Mouse (Mus musculus): Measurements from ENCODE around the gene Exosc9. TPM values are rescaled to one million over a fixed set of nuclear protein-coding genes. Genes with fewer than 3 reads are reported as not detected.
"Not testable (repeated sequence)": the region's sequence is repeated elsewhere in the genome, so short reads cannot be mapped to it uniquely, and the experiment has no call there.

Gene Exosc9
- polyA plus RNA-seq, 1 experiment from 2014 or later: 69.1 TPM

DNA sequence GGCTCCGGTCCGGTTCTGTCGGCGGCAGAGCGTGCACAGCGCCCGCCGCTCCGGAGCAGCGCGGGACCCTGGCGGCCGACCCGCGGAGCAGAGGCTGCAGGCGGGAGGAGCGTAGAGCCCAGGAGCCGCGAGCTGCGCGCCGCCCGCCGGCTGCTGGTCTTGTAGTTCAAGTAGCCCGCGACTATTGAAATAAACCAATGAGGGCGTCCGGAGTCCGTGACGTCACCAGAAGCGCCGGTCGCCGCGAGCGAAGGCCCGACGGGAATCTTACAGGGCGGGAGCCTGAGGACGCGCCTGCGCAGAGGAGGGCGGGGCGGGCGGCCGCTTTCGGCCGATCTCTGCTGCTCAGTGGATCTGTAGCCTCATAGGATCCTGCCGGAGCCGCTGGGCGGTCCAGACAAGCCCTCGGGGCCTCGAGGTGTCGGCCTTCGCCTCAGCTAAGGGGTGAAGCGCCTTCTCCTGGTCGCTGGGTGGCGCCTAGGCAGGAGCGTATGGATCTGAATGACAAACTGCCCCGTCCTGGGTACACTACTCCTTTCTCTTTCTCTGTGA lies 19.5 kb downstream of the Exosc9 start, which contains the start of gene Ccna2:
Gene Ccna2 (minus strand): TSS at position 324 of the 552 bp plus-strand sequence.
- Histone ChIP-seq H3K9me3 (ENCODE audit: control insufficient read depth, low read length) (no peaks in the 10 kb centered on the region), H3K27ac (ENCODE audit: low read depth, low read length) (peak within 1 kb of the TSS; percentile 80), H3K4me1 (ENCODE audit: control insufficient read depth, insufficient read depth, low read length) (peaks cover 16% of the 10 kb centered on the region), H3K27me3 (ENCODE audit: control insufficient read depth, insufficient read depth, low read length) (no peaks in the 10 kb centered on the region), H3K9ac (ENCODE audit: low read depth, low read length) (peak within 1 kb of the TSS; percentile 92), H3K4me3 (ENCODE audit: low read length) (peak within 1 kb of the TSS; percentile 90), H3K4me2 (replicated peaks; ENCODE audit: low read depth, low read length) (peak within 1 kb of the TSS; percentile 70), H3K36me3 (ENCODE audit: control insufficient read depth, insufficient read depth, low read length) (peaks cover 35% of the 10 kb centered on the region)
- ATAC-seq (ENCODE audit: low FRiP score, low TSS enrichment): peak; percentile 100
- under 1% methylated on average over 60 of the region's 60 CpGs for WGBS

DNA sequence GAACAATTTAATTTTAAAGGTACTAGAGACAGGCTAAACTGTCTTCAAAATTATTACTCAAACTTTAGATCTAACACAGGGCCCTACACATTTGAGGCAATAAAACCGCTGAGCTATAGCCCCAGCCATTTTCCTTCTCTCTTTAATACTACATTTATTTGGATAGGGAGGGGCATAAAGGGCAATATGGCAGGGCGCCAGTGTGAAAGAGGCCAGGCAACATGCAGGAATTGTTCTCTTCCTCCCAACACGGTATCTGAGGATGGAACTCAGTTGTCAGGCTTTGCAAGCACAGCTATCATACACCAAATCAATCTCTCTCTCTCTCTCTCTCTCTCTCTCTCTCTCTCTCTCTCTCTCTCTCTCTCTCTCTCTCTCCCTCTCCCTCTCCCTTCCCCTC lies 46.4 kb downstream of the Exosc9 start:
- no peak overlapping the region for H3K27ac ChIP-seq (ENCODE audit: low read depth, low read length)
- ATAC-seq (ENCODE audit: low FRiP score, low TSS enrichment): no peak
- no peaks in the 10 kb centered on the region for H3K27me3 ChIP-seq (ENCODE audit: control insufficient read depth, insufficient read depth, low read length)
- H3K9ac ChIP-seq (ENCODE audit: low read depth, low read length): no peak overlapping the region
- no peaks in the 10 kb centered on the region for H3K4me1 ChIP-seq (ENCODE audit: control insufficient read depth, insufficient read depth, low read length)
- 71% methylated on average over 3 of the region's 3 CpGs for WGBS
- H3K36me3 ChIP-seq (ENCODE audit: control insufficient read depth, insufficient read depth, low read length): no peaks in the 10 kb centered on the region; the same call in 1 of the 2 replicates
- no peaks in the 10 kb centered on the region for H3K9me3 ChIP-seq (ENCODE audit: control insufficient read depth, low read length)
- no peak overlapping the region for H3K4me2 ChIP-seq (replicated peaks; ENCODE audit: low read depth, low read length)
- H3K4me3 ChIP-seq (ENCODE audit: low read length): no peak overlapping the region

- H3K9ac ChIP-seq (ENCODE audit: low read depth, low read length); H3K9me3 ChIP-seq (ENCODE audit: control insufficient read depth, low read length); H3K27ac ChIP-seq (ENCODE audit: low read depth, low read length); ATAC-seq (ENCODE audit: low FRiP score, low TSS enrichment); H3K36me3 ChIP-seq (ENCODE audit: control insufficient read depth, insufficient read depth, low read length); H3K4me2 ChIP-seq (replicated peaks; ENCODE audit: low read depth, low read length); H3K4me1 ChIP-seq (ENCODE audit: control insufficient read depth, insufficient read depth, low read length); H3K4me3 ChIP-seq (ENCODE audit: low read length); H3K27me3 ChIP-seq (ENCODE audit: control insufficient read depth, insufficient read depth, low read length): not testable (repeated sequence)
- WGBS: 93% methylated on average over 8 of the region's 9 CpGs
These were observed 47.4 kb downstream of the Exosc9 start for GRCm38 (mm10) chr3:36599773-36600172.

- H3K27me3 ChIP-seq (ENCODE audit: control insufficient read depth, insufficient read depth, low read length): no peaks in the 10 kb centered on the region
- H3K4me3 ChIP-seq (ENCODE audit: low read length): no peak overlapping the region
- H3K36me3 ChIP-seq (ENCODE audit: control insufficient read depth, insufficient read depth, low read length): peaks cover 3% of the 10 kb centered on the region; the same call in 1 of the 2 replicates
- ATAC-seq (ENCODE audit: low FRiP score, low TSS enrichment): no peak
- H3K4me2 ChIP-seq (replicated peaks; ENCODE audit: low read depth, low read length): no peak overlapping the region
- H3K9me3 ChIP-seq (ENCODE audit: control insufficient read depth, low read length): no peaks in the 10 kb centered on the region
- H3K27ac ChIP-seq (ENCODE audit: low read depth, low read length): no peak overlapping the region
- WGBS: 85% methylated on average over 7 of the region's 7 CpGs
- H3K9ac ChIP-seq (ENCODE audit: low read depth, low read length): no peak overlapping the region
- H3K4me1 ChIP-seq (ENCODE audit: control insufficient read depth, insufficient read depth, low read length): no peaks in the 10 kb centered on the region
These were observed 53.7 kb downstream of the Exosc9 start for GRCm38 (mm10) chr3:36605894-36606783.

DNA sequence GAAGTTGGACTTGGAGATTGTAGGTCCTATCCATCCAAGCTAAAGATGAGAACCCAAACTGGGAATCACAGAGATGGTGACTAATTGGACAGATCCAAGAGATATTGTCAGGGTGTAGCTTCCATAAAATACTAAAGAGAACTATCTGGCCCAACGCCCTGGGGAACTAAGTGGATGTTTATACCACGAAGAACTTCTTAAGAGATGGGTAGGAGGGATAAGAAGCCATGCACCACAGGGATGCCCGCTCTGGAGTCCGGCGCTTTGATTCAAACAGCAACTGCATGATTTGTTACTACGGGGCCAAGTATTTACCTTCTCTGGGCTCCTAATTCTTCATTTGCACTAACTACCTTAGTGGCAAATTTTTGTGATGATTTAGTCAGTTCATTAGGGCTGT lies 60.3 kb downstream of the Exosc9 start:
- 4% methylated on average over 6 of the region's 6 CpGs for WGBS
- peak overlapping the region; percentile 69 for H3K4me2 ChIP-seq (replicated peaks; ENCODE audit: low read depth, low read length)
- ATAC-seq (ENCODE audit: low FRiP score, low TSS enrichment): peak; percentile 41

GRCm38 (mm10) chr3:36613202-36613907 lies 60.9 kb downstream of the Exosc9 start, which contains the start of gene Bbs7:
Gene Bbs7, minus strand, starts transcription at chr3:36613477.
- peak; percentile 99 for ATAC-seq (ENCODE audit: low FRiP score, low TSS enrichment)

More for the DNA sequence above, 60.3 kb downstream of the Exosc9 start:
- H3K36me3 ChIP-seq (ENCODE audit: control insufficient read depth, insufficient read depth, low read length): no peaks in the 10 kb centered on the region; the same call in 1 of the 2 replicates
- H3K27me3 ChIP-seq (ENCODE audit: control insufficient read depth, insufficient read depth, low read length): no peaks in the 10 kb centered on the region
- no peaks in the 10 kb centered on the region for H3K9me3 ChIP-seq (ENCODE audit: control insufficient read depth, low read length)
- peak overlapping the region; percentile 66 for H3K4me3 ChIP-seq (ENCODE audit: low read length)
- no peak overlapping the region for H3K27ac ChIP-seq (ENCODE audit: low read depth, low read length)
- peak overlapping the region; percentile 69 for H3K9ac ChIP-seq (ENCODE audit: low read depth, low read length)
- H3K4me1 ChIP-seq (ENCODE audit: control insufficient read depth, insufficient read depth, low read length): no peaks in the 10 kb centered on the region

GRCm38 (mm10) chr3:36613908-36614255 lies 61.5 kb downstream of the Exosc9 start:
- Histone ChIP-seq H3K4me2 (replicated peaks; ENCODE audit: low read depth, low read length) (peak overlapping the region; percentile 69; the same call in 1 of the 2 replicates), H3K9me3 (ENCODE audit: control insufficient read depth, low read length) (no peaks in the 10 kb centered on the region), H3K27ac (ENCODE audit: low read depth, low read length) (no peak overlapping the region), H3K4me3 (ENCODE audit: low read length) (no peak overlapping the region), H3K9ac (ENCODE audit: low read depth, low read length) (no peak overlapping the region), H3K4me1 (ENCODE audit: control insufficient read depth, insufficient read depth, low read length) (no peaks in the 10 kb centered on the region), H3K27me3 (ENCODE audit: control insufficient read depth, insufficient read depth, low read length) (no peaks in the 10 kb centered on the region), H3K36me3 (ENCODE audit: control insufficient read depth, insufficient read depth, low read length) (no peaks in the 10 kb centered on the region; the same call in 1 of the 2 replicates)
- ATAC-seq (ENCODE audit: low FRiP score, low TSS enrichment): no peak
- WGBS: 58% methylated on average over 5 of the region's 5 CpGs

More at GRCm38 (mm10) chr3:36613202-36613907, 60.9 kb downstream of the Exosc9 start, which contains the start of gene Bbs7:
- Histone ChIP-seq H3K4me1 (ENCODE audit: control insufficient read depth, insufficient read depth, low read length) (no peaks in the 10 kb centered on the region), H3K9me3 (ENCODE audit: control insufficient read depth, low read length) (no peaks in the 10 kb centered on the region), H3K4me3 (ENCODE audit: low read length) (peak within 1 kb of the TSS; percentile 66), H3K27me3 (ENCODE audit: control insufficient read depth, insufficient read depth, low read length) (no peaks in the 10 kb centered on the region), H3K9ac (ENCODE audit: low read depth, low read length) (peak within 1 kb of the TSS; percentile 69), H3K36me3 (ENCODE audit: control insufficient read depth, insufficient read depth, low read length) (no peaks in the 10 kb centered on the region; the same call in 1 of the 2 replicates), H3K4me2 (replicated peaks; ENCODE audit: low read depth, low read length) (peak within 1 kb of the TSS; percentile 69), H3K27ac (ENCODE audit: low read depth, low read length) (no peak within 1 kb of the TSS)
- WGBS: 3% methylated on average over 38 of the region's 38 CpGs

Measured in kidney, embryonic 14.5 days (tissue).